Mouse (Mus musculus): Measurements from ENCODE around the gene Hepacam.

- TF ChIP-seq CTCF (conservative IDR thresholded peaks at IDR 0.05; ENCODE audit: low read length) (no peak), POU5F1 (IDR thresholded peaks at IDR 0.05; ENCODE audit: borderline replicate concordance, low read length) (no peak), NANOG (IDR thresholded peaks at IDR 0.05; ENCODE audit: borderline replicate concordance, low read length) (no peak)
Observed at GRCm38 (mm10) chr9:37371232-37371801, 4.2 kb downstream of the Hepacam start.
